Mouse (Mus musculus) ovary, postnatal 36 days (tissue): ENCODE results near the gene Fchsd2.

Experiments
- DNase-seq: peaks from one replicate; pipeline ENCODE4 v3.0.0; 2022; ENCODE audit warnings: low spot score, mixed read lengths

The Fchsd2 gene

DNA sequence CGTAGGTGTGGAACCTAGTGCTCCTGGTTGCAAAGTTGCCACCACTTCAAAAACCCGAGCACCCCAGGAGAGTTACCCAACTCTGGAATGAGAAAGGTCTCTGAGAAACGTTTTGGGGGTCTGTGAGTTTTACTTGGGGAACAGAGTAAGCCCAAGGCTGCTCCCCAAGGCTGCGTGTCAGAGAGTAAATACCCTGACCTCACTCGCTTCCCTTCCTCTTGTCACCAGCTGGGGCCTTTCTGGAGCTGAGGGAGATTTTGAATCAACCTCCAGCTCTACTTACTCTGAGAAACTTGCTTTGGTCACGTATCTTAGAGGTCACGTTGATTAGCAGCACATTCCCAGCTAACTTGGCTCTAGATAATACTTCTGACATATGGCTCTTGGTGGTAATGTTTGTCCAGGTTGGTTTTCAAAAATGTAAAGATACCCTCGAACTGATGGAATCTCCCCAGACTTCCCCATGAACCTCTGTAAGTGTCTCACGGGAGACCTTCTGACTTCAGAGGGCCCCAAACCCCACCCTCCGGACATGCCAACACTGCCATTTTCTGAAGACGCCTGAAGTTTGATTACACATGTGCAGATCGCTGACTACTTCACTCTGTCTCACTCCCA lies 20.4 kb upstream of the Fchsd2 start:
- DNase-seq = no peak

GRCm38 (mm10) chr7:101074170-101074767 lies 18.4 kb upstream of the Fchsd2 start:
- no peak for DNase-seq

DNA sequence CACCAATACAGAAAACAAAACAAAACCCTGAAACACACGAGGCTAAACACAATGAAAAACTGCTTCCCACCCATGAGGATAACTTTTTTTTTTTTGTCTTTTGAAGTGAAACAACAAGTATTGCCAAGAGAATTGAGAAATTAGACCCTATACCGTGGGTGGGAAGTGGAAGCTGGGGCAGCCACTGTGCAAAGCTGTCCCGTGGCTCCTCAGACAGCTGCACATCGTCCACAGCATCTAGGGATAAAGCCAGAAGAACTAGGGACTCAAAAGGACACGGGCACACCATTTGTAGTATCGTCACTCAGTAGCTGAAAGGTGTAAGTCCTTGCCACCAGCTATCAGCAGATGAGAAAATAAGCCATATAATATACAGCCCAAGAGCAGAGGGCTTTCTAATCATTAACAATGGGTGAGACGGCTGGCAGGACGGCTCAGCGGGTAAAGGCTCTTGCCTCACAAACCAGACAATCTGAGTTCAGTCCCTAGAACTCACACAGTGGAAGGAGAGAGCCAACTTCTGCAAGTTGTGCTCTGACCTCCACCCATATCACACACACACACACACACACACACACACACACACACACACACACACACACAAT lies 9.0 kb upstream of the Fchsd2 start:
- DNase-seq = no peak

- no peak for DNase-seq
These were observed 7.7 kb upstream of the Fchsd2 start for GRCm38 (mm10) chr7:101084816-101085456.

DNA sequence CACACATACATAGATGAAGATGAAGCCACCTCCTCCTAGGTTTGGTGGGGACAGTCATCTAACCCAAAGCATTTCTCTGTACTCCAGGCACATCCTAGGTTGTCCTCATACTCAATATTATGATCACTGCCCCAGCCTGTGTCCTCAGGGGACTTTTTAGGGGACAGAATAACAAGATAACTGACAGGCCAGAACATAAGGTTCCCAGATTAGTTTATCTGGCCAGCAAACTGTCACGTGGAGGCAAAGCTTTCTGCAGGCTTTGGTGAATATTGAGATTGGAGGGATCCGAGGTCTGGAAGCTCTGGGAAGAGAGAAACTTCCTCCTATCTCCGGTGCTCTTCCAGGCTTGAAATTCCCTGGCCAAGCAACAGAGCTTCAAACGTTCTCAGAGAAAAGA lies 6.9 kb upstream of the Fchsd2 start:
- no peak for DNase-seq

- DNase-seq = no peak
These were observed 4.0 kb upstream of the Fchsd2 start for GRCm38 (mm10) chr7:101088687-101089086.

DNA sequence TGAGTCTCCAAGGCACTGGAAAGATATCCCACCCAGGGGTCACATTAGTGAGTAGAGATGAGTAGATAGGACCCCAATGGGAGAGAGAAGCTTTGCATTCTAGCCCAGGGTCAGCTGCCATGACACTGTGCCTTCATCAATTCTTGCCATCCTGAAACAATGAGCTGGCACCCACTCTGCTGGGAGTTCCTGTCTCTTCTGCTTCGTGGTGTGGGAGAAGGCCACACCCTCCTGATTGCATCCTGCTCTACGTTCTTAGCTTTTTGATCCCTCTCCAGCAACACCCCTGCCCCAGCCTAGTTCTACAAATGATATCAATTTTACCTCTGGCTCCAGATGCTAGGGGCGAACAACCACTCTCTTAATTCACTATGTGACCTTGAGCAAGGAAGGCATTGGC lies 3.4 kb upstream of the Fchsd2 start:
- no peak for DNase-seq

- DNase-seq = no peak
These were observed 568 bp downstream of the Fchsd2 start for GRCm38 (mm10) chr7:101093231-101093630.

DNA sequence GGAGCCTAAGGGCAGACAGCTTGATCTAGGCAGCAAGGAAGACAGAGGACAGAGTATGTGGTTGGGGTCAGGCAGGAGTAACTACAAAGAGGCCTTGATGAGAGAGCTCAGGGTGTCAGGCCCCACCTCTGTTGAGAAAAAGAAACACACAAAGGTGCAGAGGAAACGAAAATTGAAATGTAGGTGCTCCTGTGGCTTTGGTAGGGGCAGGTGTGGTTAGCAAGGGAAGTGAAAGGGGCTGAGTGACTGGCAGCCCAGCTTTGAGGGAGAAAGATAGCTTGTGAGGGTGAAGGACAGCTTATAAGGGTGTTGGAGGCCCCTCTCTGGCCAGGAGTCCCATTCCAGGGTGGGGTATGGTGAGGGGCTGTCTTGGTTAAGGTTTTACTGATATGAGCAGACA lies 2.1 kb downstream of the Fchsd2 start:
- DNase-seq = no peak

DNA sequence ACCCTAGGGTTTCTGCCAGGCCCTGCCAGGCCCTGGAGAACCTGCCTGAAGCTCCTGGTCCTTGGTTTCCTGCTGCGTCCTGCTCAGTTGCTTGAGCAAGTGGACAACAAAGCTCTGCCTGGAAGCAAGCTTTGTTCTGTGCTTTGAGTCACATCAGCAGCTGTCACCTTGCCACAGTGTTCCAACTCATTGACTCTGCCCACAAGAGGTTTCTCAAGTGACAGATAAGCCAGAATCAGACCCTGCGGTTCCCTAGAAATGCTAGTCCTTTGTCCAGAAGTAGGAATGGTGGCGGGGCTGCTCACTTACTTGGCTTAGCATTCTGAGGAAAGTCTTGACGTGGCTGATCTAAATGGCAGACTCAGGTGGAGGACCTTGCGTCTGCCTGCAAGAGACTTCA lies 2.9 kb downstream of the Fchsd2 start:
- no peak for DNase-seq

- no peak for DNase-seq
These were observed 3.9 kb downstream of the Fchsd2 start for GRCm38 (mm10) chr7:101096576-101096975.

DNA sequence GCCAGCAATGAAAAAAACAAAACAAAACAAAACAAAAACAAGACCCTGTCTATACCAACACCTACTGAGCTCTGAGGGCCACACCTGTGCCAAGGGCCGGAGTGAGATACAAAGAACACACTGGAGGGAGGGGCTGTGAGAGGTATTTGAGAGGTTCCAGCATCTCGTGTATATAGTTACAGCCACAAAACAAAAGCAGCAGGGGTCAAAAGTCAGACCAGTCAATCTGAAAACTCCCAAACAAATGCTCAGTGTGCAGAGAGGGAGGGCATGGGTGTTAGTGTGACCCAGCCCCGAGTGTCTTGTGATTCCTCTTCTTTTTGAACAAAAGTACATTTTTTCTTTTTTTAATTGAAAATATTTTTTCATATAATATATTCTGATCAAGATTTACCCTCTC lies 4.4 kb downstream of the Fchsd2 start:
- DNase-seq = no peak

GRCm38 (mm10) chr7:101099981-101100380 lies 7.3 kb downstream of the Fchsd2 start:
- no peak for DNase-seq

GRCm38 (mm10) chr7:101101156-101101691 lies 8.6 kb downstream of the Fchsd2 start:
- DNase-seq = no peak

- no peak for DNase-seq
These were observed 14.0 kb downstream of the Fchsd2 start for GRCm38 (mm10) chr7:101106666-101107065.

- no peak for DNase-seq
These were observed 14.6 kb downstream of the Fchsd2 start for GRCm38 (mm10) chr7:101107073-101107810.

DNA sequence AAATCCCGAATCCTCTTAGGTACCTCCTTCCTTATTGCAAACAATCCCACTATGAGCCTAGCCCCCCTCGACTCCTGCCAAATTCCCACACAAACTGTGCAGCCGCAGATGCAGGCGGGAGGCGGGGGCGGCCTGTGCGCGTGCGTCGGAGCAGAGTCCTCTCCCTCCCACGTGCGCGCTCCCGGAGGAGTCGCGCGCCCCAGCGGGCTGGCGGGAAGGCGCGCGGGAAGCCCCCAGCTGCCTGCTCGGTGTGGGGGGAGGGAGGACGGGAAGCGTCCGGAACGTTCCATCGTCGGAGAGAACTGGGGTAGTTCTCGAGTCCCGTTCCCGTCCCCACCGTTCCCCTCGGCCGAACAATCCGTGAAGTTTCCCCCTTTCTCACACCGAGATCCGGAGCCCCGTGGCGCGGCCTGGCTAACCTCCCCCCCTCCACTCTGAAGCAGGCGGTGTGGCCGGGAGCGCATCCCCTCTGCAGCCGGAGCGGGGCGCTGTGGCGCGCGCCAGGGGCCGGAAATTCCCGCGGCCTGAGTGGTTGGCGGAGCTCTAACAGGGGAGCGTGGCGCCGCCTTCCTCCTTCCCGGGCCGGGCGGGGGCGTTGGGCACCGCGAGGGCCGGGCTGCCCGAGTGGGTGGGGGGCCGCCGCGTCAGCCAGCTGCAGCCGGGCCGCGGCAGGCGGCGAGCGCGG lies 15.4 kb downstream of the Fchsd2 start:
- peak; percentile 100 for DNase-seq

GRCm38 (mm10) chr7:101108653-101109005 lies 16.0 kb downstream of the Fchsd2 start:
- no peak for DNase-seq

- peak; percentile 49 for DNase-seq
These were observed 16.6 kb downstream of the Fchsd2 start for GRCm38 (mm10) chr7:101109006-101109855.

GRCm38 (mm10) chr7:101109856-101110350 lies 17.2 kb downstream of the Fchsd2 start:
- no peak for DNase-seq

- DNase-seq = no peak
These were observed 20.7 kb downstream of the Fchsd2 start for GRCm38 (mm10) chr7:101113410-101113809.
